Mouse (Mus musculus): Measurements from ENCODE around the gene Tecpr2. TPM values are rescaled to one million over a fixed set of nuclear protein-coding genes. Genes with fewer than 3 reads are reported as not detected.
A peak's percentile ranks its signal among the peaks of the same experiment; 100 is the strongest.
"Not testable (repeated sequence)": the region's sequence is repeated elsewhere in the genome, so short reads cannot be mapped to it uniquely, and the experiment has no call there.

Gene Tecpr2
- polyA plus RNA-seq, 1 experiment: 4.0 TPM

GRCm38 (mm10) chr12:110850010-110850928 lies 38.8 kb upstream of the Tecpr2 start, which contains the start of gene Zfp839:
TSS of gene Zfp839 (plus strand) at chr12:110850253.
- Histone ChIP-seq H3K36me3 (replicated peaks; ENCODE audit: low read length) (peaks cover 18% of the 10 kb centered on the region), H3K4me3 (replicated peaks) (peak within 1 kb of the TSS; percentile 96), H3K27me3 (replicated peaks) (no peaks in the 10 kb centered on the region), H3K4me1 (peaks cover 73% of the 10 kb centered on the region), H3K9me3 (no peaks in the 10 kb centered on the region)
- TF ChIP-seq GATA1 (IDR thresholded peaks at IDR 0.05; ENCODE audit: borderline replicate concordance, low read length) (no peak), FLI1 (IDR thresholded peaks at IDR 0.05; ENCODE audit: low read length) (no peak)

- Histone ChIP-seq H3K9me3 (no peaks in the 10 kb centered on the region), H3K4me1 (peaks cover 74% of the 10 kb centered on the region), H3K4me3 (replicated peaks) (peak overlapping the region; percentile 96), H3K27me3 (replicated peaks) (no peaks in the 10 kb centered on the region), H3K36me3 (replicated peaks; ENCODE audit: low read length) (peaks cover 25% of the 10 kb centered on the region)
- no peak for TF ChIP-seq FLI1 (IDR thresholded peaks at IDR 0.05; ENCODE audit: low read length)
- TF ChIP-seq GATA1 (IDR thresholded peaks at IDR 0.05; ENCODE audit: borderline replicate concordance, low read length): no peak
Observed at GRCm38 (mm10) chr12:110850929-110851256, 38.2 kb upstream of the Tecpr2 start.

- peaks cover 74% of the 10 kb centered on the region for H3K4me1 ChIP-seq
- TF ChIP-seq GATA1 (IDR thresholded peaks at IDR 0.05; ENCODE audit: borderline replicate concordance, low read length) (no peak), FLI1 (IDR thresholded peaks at IDR 0.05; ENCODE audit: low read length) (no peak)
- H3K9me3 ChIP-seq: no peaks in the 10 kb centered on the region
- peak overlapping the region; percentile 96 for H3K4me3 ChIP-seq (replicated peaks)
- H3K27me3 ChIP-seq (replicated peaks): no peaks in the 10 kb centered on the region
- H3K36me3 ChIP-seq (replicated peaks; ENCODE audit: low read length): peaks cover 29% of the 10 kb centered on the region
Observed at GRCm38 (mm10) chr12:110851414-110851813, 37.6 kb upstream of the Tecpr2 start.

GRCm38 (mm10) chr12:110851923-110852322 lies 37.1 kb upstream of the Tecpr2 start:
- no peaks in the 10 kb centered on the region for H3K9me3 ChIP-seq
- TF ChIP-seq GATA1 (IDR thresholded peaks at IDR 0.05; ENCODE audit: borderline replicate concordance, low read length): no peak
- TF ChIP-seq FLI1 (IDR thresholded peaks at IDR 0.05; ENCODE audit: low read length): no peak
- peak overlapping the region; percentile 96 for H3K4me3 ChIP-seq (replicated peaks)
- peaks cover 34% of the 10 kb centered on the region for H3K36me3 ChIP-seq (replicated peaks; ENCODE audit: low read length)
- H3K27me3 ChIP-seq (replicated peaks): no peaks in the 10 kb centered on the region
- H3K4me1 ChIP-seq: peaks cover 74% of the 10 kb centered on the region

GRCm38 (mm10) chr12:110854786-110855737 lies 34.0 kb upstream of the Tecpr2 start:
- TF ChIP-seq FLI1 (IDR thresholded peaks at IDR 0.05; ENCODE audit: low read length) (no peak), GATA1 (IDR thresholded peaks at IDR 0.05; ENCODE audit: borderline replicate concordance, low read length) (no peak)
- Histone ChIP-seq H3K4me1 (peaks cover 76% of the 10 kb centered on the region), H3K36me3 (replicated peaks; ENCODE audit: low read length) (peaks cover 55% of the 10 kb centered on the region), H3K27me3 (replicated peaks) (no peaks in the 10 kb centered on the region), H3K4me3 (replicated peaks) (no peak overlapping the region), H3K9me3 (no peaks in the 10 kb centered on the region)

- TF ChIP-seq GATA1 (IDR thresholded peaks at IDR 0.05; ENCODE audit: borderline replicate concordance, low read length) (no peak), FLI1 (IDR thresholded peaks at IDR 0.05; ENCODE audit: low read length) (no peak)
- H3K4me3 ChIP-seq (replicated peaks): peak overlapping the region; percentile 38
- no peaks in the 10 kb centered on the region for H3K27me3 ChIP-seq (replicated peaks)
- peaks cover 72% of the 10 kb centered on the region for H3K36me3 ChIP-seq (replicated peaks; ENCODE audit: low read length)
- H3K4me1 ChIP-seq: peaks cover 73% of the 10 kb centered on the region
- H3K9me3 ChIP-seq: no peaks in the 10 kb centered on the region
Observed at GRCm38 (mm10) chr12:110857196-110857595, 31.9 kb upstream of the Tecpr2 start.

- H3K4me3 ChIP-seq (replicated peaks); H3K9me3 ChIP-seq; H3K27me3 ChIP-seq (replicated peaks): not testable (repeated sequence)
- H3K4me1 ChIP-seq: peaks cover 62% of the 10 kb centered on the region
- H3K36me3 ChIP-seq (replicated peaks; ENCODE audit: low read length): peaks cover 79% of the 10 kb centered on the region
Observed at GRCm38 (mm10) chr12:110858681-110859080, 30.4 kb upstream of the Tecpr2 start.

GRCm38 (mm10) chr12:110860293-110860692 lies 28.8 kb upstream of the Tecpr2 start:
- Histone ChIP-seq H3K27me3 (replicated peaks) (no peaks in the 10 kb centered on the region), H3K36me3 (replicated peaks; ENCODE audit: low read length) (peaks cover 82% of the 10 kb centered on the region), H3K4me3 (replicated peaks) (no peak overlapping the region), H3K4me1 (peaks cover 51% of the 10 kb centered on the region), H3K9me3 (no peaks in the 10 kb centered on the region)
- TF ChIP-seq FLI1 (IDR thresholded peaks at IDR 0.05; ENCODE audit: low read length) (no peak), GATA1 (IDR thresholded peaks at IDR 0.05; ENCODE audit: borderline replicate concordance, low read length) (no peak)

DNA sequence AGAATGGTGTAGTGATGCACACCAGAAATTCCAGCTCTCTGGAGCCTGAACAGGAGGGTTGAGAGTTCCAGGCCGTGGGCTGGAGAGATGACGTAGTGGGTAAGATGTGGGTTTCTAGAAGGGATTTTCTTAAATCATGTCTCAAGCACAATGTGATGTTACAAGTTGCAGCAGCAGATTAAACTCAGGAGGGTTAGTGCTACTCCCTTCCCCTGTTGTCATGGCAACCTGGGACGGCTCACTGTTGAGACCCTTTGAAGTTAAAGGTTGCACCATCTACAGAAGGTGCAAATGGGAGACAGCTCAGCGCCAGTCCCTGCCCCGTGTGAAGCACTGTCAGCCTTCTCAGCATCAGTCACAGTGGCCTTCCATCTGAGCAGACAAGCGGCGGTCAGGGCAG lies 27.8 kb upstream of the Tecpr2 start:
- H3K9me3 ChIP-seq: no peaks in the 10 kb centered on the region
- peaks cover 82% of the 10 kb centered on the region for H3K36me3 ChIP-seq (replicated peaks; ENCODE audit: low read length)
- H3K4me1 ChIP-seq: peaks cover 51% of the 10 kb centered on the region
- TF ChIP-seq FLI1 (IDR thresholded peaks at IDR 0.05; ENCODE audit: low read length) (no peak), GATA1 (IDR thresholded peaks at IDR 0.05; ENCODE audit: borderline replicate concordance, low read length) (no peak)
- H3K27me3 ChIP-seq (replicated peaks): no peaks in the 10 kb centered on the region
- peak overlapping the region; percentile 34 for H3K4me3 ChIP-seq (replicated peaks)

Measured in megakaryocyte, embryonic 14.5 days (primary cell).